Comparison of ENCODE assay signal across 22 mouse cellular contexts in the genomic region with DNA sequence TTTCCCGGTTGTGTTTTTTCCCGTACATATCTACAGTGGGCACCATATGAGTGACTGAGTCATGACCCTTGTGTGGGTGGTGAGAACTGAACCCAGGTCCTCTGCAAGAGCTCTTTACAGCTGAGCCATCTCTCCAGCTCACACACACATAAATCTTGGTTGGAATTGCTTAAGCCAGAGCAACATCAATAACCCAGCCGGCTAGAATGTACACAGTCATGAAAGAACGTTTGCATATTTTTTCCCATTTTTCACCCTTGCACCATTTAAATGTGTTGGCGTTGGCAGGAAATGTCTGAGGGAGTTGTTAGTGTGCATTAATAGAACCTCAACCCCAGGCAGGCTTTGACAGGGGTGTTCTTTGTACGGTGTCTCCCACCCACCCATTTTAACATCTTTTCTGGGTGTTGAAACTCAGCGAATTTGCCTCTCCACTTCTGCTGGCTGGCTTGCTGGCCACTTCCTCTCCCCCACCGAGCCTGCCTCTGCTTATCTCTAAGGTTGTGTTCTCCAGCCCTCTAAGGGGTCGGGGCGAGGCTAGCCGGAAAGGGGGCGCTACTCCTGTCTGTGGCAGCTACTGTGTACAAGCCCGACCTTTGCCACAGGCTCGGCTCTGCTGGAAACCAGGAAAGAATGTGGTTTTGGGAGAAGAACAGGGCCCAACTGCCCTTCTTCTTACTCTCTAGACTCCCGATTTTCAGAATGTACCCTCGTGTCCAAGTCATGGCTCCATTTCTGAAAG. TPM values are rescaled to one million over a fixed set of nuclear protein-coding genes. Genes with fewer than 3 reads are reported as not detected.
DNase-seq lines count a peak whose midpoint lies in the region; ATAC-seq lines count a peak whose summit lies in the region.
"Had no signal": no experiment of that assay in that cellular context is flagged by ENCODE, and none has a peak within 500 bp of the region (broad histone marks: within the 10 kb centered on the region; RNA-seq: fewer than 3 reads in every experiment).

No protein-coding gene starts in this region.

- ATAC-seq in heart, embryonic 11.5 days (replicated peaks; ENCODE audit: insufficient number of reproducible peaks, low FRiP score, low TSS enrichment) = no peak
- ATAC-seq in granulocyte monocyte progenitor cell, adult 5-6 weeks (replicated peaks; ENCODE audit: poor library complexity, severe bottlenecking) = peak; percentile 27; the same call in 1 of the 2 replicates
- ATAC-seq in liver, embryonic 16.5 days (ENCODE audit: low read depth) = no peak
- ATAC-seq in hindbrain, embryonic 12.5 days (ENCODE audit: low FRiP score) = no peak

- peak overlapping the region; percentile 11; the same call in 1 of the 2 replicates for H3K4me2 ChIP-seq in heart, embryonic 11.5 days
- H3K4me2 ChIP-seq in liver, embryonic 16.5 days (ENCODE audit: low read depth, low read length) = 0 out of 2 replicates have a peak overlapping the region, but pooled peaks have one; percentile 20
- no peak overlapping the region for H3K4me2 ChIP-seq in hindbrain, embryonic 12.5 days (replicated peaks)
- H3K4me2 ChIP-seq: embryonic facial prominence, embryonic 12.5 days had no signal

- DNase-seq in heart, adult 8-10 months (ENCODE audit: low spot score) = no peak
- peak; percentile 80 for DNase-seq in 3T3-L1 (ENCODE audit: low read depth, low spot score)
- no peak for DNase-seq in gastrocnemius, postnatal 25 days
- no peak for DNase-seq in left cerebral cortex, adult 9 months (ENCODE audit: low spot score in 2 of 2)
- DNase-seq: adrenal gland, adult 2 months; B cell, adult 2 months; cerebellum, adult 9-10 months; heart, postnatal 10 days; kidney, postnatal 4 days; lung, adult 18-20 months; spleen, adult 18-20 months; thymus, adult 18-20 months had no signal

- no peak overlapping the region for H3K27ac ChIP-seq in heart, embryonic 11.5 days (ENCODE audit: low read depth, low read length)
- no peak overlapping the region for H3K27ac ChIP-seq in liver, embryonic 16.5 days (ENCODE audit: low read length)
- no peak overlapping the region for H3K27ac ChIP-seq in hindbrain, embryonic 12.5 days
- H3K27ac ChIP-seq: embryonic facial prominence, embryonic 12.5 days; left cerebral cortex, adult 2 months had no signal

- no peak overlapping the region for H3K9ac ChIP-seq in heart, embryonic 11.5 days (ENCODE audit: low read depth, low read length)
- H3K9ac ChIP-seq in liver, embryonic 16.5 days (ENCODE audit: low read depth, low read length) = no peak overlapping the region
- no peak overlapping the region for H3K9ac ChIP-seq in hindbrain, embryonic 12.5 days
- H3K9ac ChIP-seq: embryonic facial prominence, embryonic 12.5 days had no signal

- H3K4me3 ChIP-seq in heart, embryonic 11.5 days (ENCODE audit: low read depth, low read length) = no peak overlapping the region
- no peak overlapping the region for H3K4me3 ChIP-seq in liver, embryonic 16.5 days (ENCODE audit: low read depth, low read length)
- no peak overlapping the region for H3K4me3 ChIP-seq in hindbrain, embryonic 12.5 days
- H3K4me3 ChIP-seq: embryonic facial prominence, embryonic 12.5 days; left cerebral cortex, adult 2 months had no signal

- WGBS in heart, embryonic 11.5 days (ENCODE audit: insufficient replicate concordance) = 25% methylated on average over 16 of the region's 16 CpGs
- WGBS in liver, embryonic 16.5 days (ENCODE audit: insufficient replicate concordance) = 7% methylated on average over 16 of the region's 16 CpGs
- 33% methylated on average over 16 of the region's 16 CpGs for WGBS in hindbrain, embryonic 12.5 days

- no peaks in the 10 kb centered on the region for H3K36me3 ChIP-seq in heart, embryonic 11.5 days (ENCODE audit: control insufficient read depth, insufficient read depth, low read length)
- H3K36me3 ChIP-seq in liver, embryonic 16.5 days (ENCODE audit: control insufficient read depth, insufficient read depth) = no peaks in the 10 kb centered on the region
- no peaks in the 10 kb centered on the region for H3K36me3 ChIP-seq in hindbrain, embryonic 12.5 days
- H3K36me3 ChIP-seq: embryonic facial prominence, embryonic 12.5 days had no signal

- peaks cover 9% of the 10 kb centered on the region; the same call in 1 of the 2 replicates for H3K4me1 ChIP-seq in heart, embryonic 11.5 days (ENCODE audit: control insufficient read depth, insufficient read depth, low read length)
- H3K4me1 ChIP-seq in liver, embryonic 16.5 days (ENCODE audit: control insufficient read depth, low read depth, low read length) = peaks cover 3% of the 10 kb centered on the region; the same call in 1 of the 2 replicates
- no peaks in the 10 kb centered on the region for H3K4me1 ChIP-seq in hindbrain, embryonic 12.5 days
- H3K4me1 ChIP-seq: embryonic facial prominence, embryonic 12.5 days had no signal

- H3K9me3 ChIP-seq in heart, embryonic 11.5 days (replicated peaks; ENCODE audit: control insufficient read depth, low read length) = no peaks in the 10 kb centered on the region
- H3K9me3 ChIP-seq in liver, embryonic 16.5 days (replicated peaks; ENCODE audit: control insufficient read depth, low read length) = no peaks in the 10 kb centered on the region
- no peaks in the 10 kb centered on the region for H3K9me3 ChIP-seq in hindbrain, embryonic 12.5 days (replicated peaks)
- H3K9me3 ChIP-seq: embryonic facial prominence, embryonic 12.5 days had no signal

- H3K27me3 ChIP-seq in heart, embryonic 11.5 days (ENCODE audit: control insufficient read depth, insufficient read depth, low read length) = peaks cover 40% of the 10 kb centered on the region
- peaks cover 17% of the 10 kb centered on the region for H3K27me3 ChIP-seq in liver, embryonic 16.5 days (ENCODE audit: control insufficient read depth, insufficient read depth, low read depth, low read length)
- H3K27me3 ChIP-seq in hindbrain, embryonic 12.5 days = peaks cover 62% of the 10 kb centered on the region
- H3K27me3 ChIP-seq: Patski had no signal

RNA-seq across cellular contexts. Expression of gene Cdx2, which starts 15.1 kb away (rescaled TPM):
- not detected in 2 replicates for polyA plus RNA-seq in heart, embryonic 11.5 days (2014; fragmentation: Nextera tagmentation; extraction: Ambion mirVana)
- total RNA-seq in heart, adult 8-10 months (2022) = not detected
- total RNA-seq in granulocyte monocyte progenitor cell, adult 5-6 weeks (2014; fragmentation: Nextera tagmentation) = not detected in 2 replicates
- total RNA-seq in granulocyte monocyte progenitor cell, adult 5-6 weeks (2017) = not detected in 2 replicates
- 0.18 TPM in 1 of 2 replicates, not detected in the other for polyA plus RNA-seq in liver, embryonic 16.5 days (2015; fragmentation: Nextera tagmentation; extraction: Ambion mirVana)
- total RNA-seq in gastrocnemius, postnatal 25 days (2021) = not detected
- not detected in 2 replicates for polyA plus RNA-seq in hindbrain, embryonic 12.5 days (2016; fragmentation: Nextera tagmentation; extraction: Ambion mirVana)
- total RNA-seq: adrenal gland, adult 2 months; gastrocnemius, adult 8-10 months; heart, postnatal 10 days; left cerebral cortex, adult 2 months; megakaryocyte-erythroid progenitor cell, adult 5-6 weeks had no signal
- polyA plus RNA-seq: adrenal gland, adult 2 months; embryonic facial prominence, embryonic 12.5 days; forebrain, embryonic 11.5 days had no signal

RNA-seq across cellular contexts. Expression of gene Pdx1, which starts 22.2 kb away (rescaled TPM):
- polyA plus RNA-seq in heart, embryonic 11.5 days (2014; fragmentation: Nextera tagmentation; extraction: Ambion mirVana) = not detected in 2 replicates
- total RNA-seq in heart, adult 8-10 months (2022) = not detected
- total RNA-seq in granulocyte monocyte progenitor cell, adult 5-6 weeks (2014; fragmentation: Nextera tagmentation) = not detected in 2 replicates
- not detected in 2 replicates for total RNA-seq in granulocyte monocyte progenitor cell, adult 5-6 weeks (2017)
- 0.13 TPM in 1 of 2 replicates, not detected in the other for polyA plus RNA-seq in liver, embryonic 16.5 days (2015; fragmentation: Nextera tagmentation; extraction: Ambion mirVana)
- not detected for total RNA-seq in gastrocnemius, postnatal 25 days (2021)
- not detected in 2 replicates for polyA plus RNA-seq in hindbrain, embryonic 12.5 days (2016; fragmentation: Nextera tagmentation; extraction: Ambion mirVana)
- total RNA-seq: adrenal gland, adult 2 months; gastrocnemius, adult 8-10 months; heart, postnatal 10 days; left cerebral cortex, adult 2 months; megakaryocyte-erythroid progenitor cell, adult 5-6 weeks had no signal
- polyA plus RNA-seq: adrenal gland, adult 2 months; embryonic facial prominence, embryonic 12.5 days; forebrain, embryonic 11.5 days; Patski had no signal

RNA-seq across cellular contexts. Expression of gene Urad, which starts 30.3 kb away (rescaled TPM):
- polyA plus RNA-seq in heart, embryonic 11.5 days (2014; fragmentation: Nextera tagmentation; extraction: Ambion mirVana) = not detected in 2 replicates
- total RNA-seq in heart, adult 8-10 months (2022) = not detected
- not detected in 2 replicates for total RNA-seq in granulocyte monocyte progenitor cell, adult 5-6 weeks (2014; fragmentation: Nextera tagmentation)
- not detected in 2 replicates for total RNA-seq in granulocyte monocyte progenitor cell, adult 5-6 weeks (2017)
- 1.6 and 1.8 TPM in 2 replicates for polyA plus RNA-seq in liver, embryonic 16.5 days (2015; fragmentation: Nextera tagmentation; extraction: Ambion mirVana)
- total RNA-seq in gastrocnemius, postnatal 25 days (2021) = not detected
- polyA plus RNA-seq in hindbrain, embryonic 12.5 days (2016; fragmentation: Nextera tagmentation; extraction: Ambion mirVana) = not detected in 2 replicates
- total RNA-seq: gastrocnemius, adult 8-10 months; heart, postnatal 10 days; left cerebral cortex, adult 2 months; megakaryocyte-erythroid progenitor cell, adult 5-6 weeks had no signal
- polyA plus RNA-seq: embryonic facial prominence, embryonic 12.5 days; forebrain, embryonic 11.5 days; Patski had no signal
